Mouse (Mus musculus) adrenal gland, adult 8-10 months (tissue): Measurements from ENCODE around the gene Opn5. TPM values are rescaled to one million over a fixed set of nuclear protein-coding genes. Genes with fewer than 3 reads are reported as not detected.
A peak's percentile ranks its signal among the peaks of the same experiment; 100 is the strongest.

Source experiments
- DNase-seq: peaks from one replicate; pipeline ENCODE4 v3.0.0; 2022
- total RNA-seq, 4 experiments: library from RNA; stranded (reverse); gene quantifications; 2 replicates each; pipeline ENCODE4 v1.2.4; 2022

Gene Opn5
- total RNA-seq = not detected

GRCm38 (mm10) chr17:42611295-42611694, at the start of gene Opn5:
Opn5 (minus strand) TSS chr17:42611395.
- no peak for DNase-seq

GRCm38 (mm10) chr17:42658634-42659422, 47.6 kb upstream of the Opn5 start:
- no peak for DNase-seq

- no peak for DNase-seq
These were observed 32.2 kb upstream of the Opn5 start for GRCm38 (mm10) chr17:42643416-42643815.

DNA sequence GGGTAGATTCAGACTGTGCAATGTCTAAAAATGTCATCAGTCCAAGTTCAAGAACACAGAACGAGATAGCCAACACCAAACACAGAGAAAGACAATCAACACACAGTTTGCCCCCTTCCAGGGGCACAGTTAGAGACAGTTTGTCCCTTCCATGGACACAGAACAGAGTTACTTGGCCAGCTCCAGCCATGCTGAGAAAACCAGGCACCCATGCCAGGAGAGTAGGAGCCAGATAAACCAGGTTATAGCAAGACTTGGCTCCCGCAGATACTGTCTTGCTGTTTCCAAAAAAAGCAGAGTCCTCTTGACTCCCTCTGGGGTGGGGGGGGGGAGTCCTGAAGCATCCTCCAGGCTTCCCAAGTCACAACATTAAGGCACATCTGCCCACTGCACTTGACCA, 19.0 kb upstream of the Opn5 start:
- DNase-seq = no peak

GRCm38 (mm10) chr17:42613043-42613737, 2.0 kb upstream of the Opn5 start:
- peak; percentile 4 for DNase-seq

DNA sequence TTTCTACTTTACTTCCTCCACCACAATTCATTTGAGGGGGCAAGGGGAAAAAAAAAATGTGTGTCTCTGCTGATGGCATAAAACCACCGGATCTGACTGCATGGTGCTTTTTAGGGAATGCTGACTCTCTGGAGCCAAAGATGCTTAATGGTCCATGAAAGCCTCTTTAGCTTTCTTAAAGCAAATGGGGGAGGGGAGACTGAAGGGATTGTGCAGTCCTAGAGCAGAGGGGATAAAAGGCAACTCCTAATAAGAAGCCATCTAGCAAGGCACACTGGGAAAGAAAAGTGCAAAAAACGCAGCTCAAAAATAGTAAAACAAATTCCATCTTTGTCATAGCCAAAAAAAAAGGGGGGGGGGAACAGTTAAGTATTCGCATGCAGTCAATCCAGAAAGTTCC, 2.9 kb downstream of the Opn5 start:
- no peak for DNase-seq

- peak; percentile 5 for DNase-seq
These were observed 8.1 kb downstream of the Opn5 start for GRCm38 (mm10) chr17:42602829-42603784.

GRCm38 (mm10) chr17:42586486-42586885, 24.7 kb downstream of the Opn5 start:
- DNase-seq = no peak

DNA sequence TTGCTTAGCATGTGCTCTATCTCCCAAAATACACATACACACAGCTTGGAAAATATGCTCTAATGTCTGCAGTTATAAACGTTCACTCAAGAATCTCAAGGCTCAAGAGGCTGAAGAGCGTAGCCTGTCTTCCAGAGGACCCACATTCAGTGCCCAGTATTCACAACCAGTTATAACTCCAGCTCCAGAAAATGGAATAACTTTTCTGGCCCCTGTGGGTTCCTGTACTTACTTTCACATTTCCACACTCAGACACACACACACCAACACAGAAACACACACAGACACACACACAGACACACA, 28.2 kb downstream of the Opn5 start:
- DNase-seq = no peak

GRCm38 (mm10) chr17:42582281-42583028, 28.7 kb downstream of the Opn5 start:
- no peak for DNase-seq

DNA sequence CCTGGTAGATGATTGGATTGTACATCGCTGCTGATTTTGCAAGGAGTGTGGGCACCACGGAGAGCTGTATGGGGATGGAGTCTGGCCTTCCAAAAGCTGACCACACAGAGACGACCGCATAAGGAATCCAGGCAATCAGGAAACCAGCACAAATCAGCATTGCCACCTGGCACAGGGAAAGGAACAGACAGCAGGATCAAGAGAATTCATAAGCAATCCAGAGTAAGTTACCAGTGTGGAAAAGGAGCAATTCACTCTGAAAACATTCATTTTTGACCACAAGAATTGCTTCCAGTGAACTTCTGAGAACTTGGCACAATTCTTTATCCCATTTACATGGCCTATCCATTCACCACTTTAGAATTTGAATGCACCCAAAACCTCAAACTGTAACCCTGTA, 30.6 kb downstream of the Opn5 start:
- DNase-seq = no peak

DNA sequence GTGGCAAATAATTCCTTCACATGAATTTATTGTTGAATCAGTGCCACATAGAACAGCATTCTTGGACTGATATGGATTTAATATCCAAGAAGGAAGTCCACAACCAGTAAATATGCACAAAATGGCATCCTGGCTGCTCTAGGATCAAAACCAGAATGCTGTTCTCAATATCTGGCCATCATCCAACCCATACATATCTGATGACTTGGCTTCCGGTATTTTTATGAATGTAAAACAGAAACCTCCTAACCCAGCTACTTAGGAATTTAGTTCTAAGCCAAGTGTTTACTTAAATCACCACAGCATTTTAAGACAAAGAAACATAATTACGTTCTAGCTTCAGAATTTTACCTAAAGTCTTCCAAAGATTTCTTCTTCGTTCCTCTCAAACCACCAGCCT, 31.0 kb downstream of the Opn5 start:
- no peak for DNase-seq

DNA sequence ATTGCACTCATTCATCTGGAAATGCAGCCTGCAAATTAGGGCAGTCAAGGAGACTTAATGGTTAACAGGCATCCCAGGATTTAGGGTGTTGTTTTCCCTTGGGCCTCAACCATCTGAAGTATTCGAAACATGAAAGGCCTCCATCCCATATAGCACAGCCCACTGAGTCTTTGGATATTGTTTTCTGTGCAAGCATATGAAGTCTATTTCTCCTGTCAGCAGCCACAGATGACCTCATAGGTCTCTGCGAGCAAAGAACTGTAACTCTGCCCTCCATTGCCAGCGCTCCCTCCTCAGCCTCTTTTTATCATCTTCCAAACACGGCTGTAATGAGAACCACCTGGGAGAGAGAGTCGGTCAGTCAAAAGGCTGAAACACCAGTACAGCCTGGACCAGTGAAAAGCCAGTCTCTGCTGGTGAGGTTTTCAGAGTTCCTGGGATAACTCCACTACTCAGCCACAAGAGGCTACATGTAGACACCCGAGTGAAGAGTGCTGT, 34.5 kb downstream of the Opn5 start:
- no peak for DNase-seq

DNA sequence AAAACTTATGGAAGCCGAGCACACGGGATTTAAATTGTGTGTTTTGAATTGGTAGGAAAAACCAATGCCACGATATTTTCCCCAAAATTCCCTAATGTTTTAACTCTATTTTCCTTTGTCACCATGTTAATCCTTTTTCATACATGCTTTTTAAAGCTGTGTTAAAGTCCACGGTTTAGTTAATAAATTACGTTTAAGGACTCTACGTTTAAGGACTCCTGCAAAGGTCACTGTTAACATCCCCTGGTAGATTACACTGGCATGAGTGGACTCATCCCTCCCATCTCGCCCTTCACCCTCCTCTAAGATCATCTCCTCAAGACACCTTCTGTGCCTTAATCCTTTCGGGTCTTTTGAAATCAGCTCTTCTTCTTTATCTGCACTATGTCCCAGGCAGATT, 37.4 kb downstream of the Opn5 start:
- DNase-seq = no peak

DNA sequence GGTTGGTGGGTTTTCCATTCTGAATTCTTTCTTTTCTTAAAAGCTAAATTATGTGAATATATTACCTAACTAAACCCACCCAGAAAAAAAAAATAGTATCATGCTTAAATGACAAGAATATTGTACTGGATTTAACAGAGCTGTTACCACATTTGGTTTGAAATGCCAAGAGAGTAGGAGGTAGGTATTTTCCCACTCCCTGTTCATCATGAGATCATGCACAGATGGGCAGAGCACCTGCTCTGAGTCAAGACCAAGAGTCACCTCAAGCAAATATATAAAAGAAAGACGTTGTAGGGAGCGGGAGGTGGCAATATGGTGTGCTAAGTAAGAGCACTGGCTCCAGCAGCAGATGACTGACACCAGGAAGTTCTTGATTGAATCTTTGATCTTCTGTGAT, 61.6 kb downstream of the Opn5 start:
- DNase-seq = no peak

GRCm38 (mm10) chr17:42530147-42530546, 81.0 kb downstream of the Opn5 start:
- no peak for DNase-seq

DNA sequence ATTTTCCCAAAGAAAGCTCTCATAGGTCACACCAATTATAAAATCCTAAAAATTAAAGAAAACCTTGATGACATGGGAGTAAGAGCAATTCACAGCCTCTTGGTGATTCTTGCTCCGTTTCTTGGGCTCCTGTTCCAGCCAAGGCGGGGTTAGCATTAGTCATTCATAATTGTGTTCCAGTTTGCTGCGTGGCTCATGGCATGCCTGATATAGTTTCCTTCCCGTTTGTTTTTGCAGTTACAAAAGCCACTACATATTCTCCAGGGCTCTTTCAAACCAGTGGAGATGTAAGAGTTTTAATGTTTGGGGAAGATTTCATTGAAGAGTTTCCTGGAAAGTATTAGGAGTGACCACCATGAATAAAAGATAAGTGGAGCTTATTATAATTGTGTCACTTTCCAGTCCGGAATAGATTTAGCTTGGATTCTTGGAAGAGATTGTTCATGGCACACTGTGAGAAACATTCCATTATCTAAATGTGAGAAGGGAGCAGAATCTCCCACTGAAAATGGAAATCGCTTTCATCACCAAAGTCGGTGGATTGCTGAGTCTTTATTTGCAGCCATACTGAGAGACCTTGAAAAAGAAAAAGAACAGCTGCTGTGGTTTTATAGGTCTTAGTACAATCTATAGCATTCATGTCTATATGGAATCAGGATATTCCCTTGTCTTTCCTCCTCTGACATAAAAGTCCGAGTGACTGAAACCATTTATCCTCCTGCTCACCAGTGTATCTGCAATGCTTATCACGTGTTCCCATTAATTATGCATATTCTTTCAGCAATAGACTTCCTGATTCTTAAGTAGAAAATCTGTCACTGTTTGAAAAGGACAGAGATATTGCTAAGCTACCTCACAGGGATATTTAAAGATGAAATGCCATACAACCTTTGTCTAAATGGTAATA, 101.6 kb downstream of the Opn5 start:
- no peak for DNase-seq
